Mouse (Mus musculus): ENCODE measurements at regions not wholly inside any gene's neighbourhood (a gene's known extent, or its start where the extent isn't known, plus 50 kb on each side); places are given as distances from the start of the nearest gene placed in this dataset.
"Not testable (repeated sequence)": the region's sequence is repeated elsewhere in the genome, so short reads cannot be mapped to it uniquely, and the experiment has no call there.

GRCm38 (mm10) chr7:83256236-83256784, 328.4 kb upstream of the Tmc3 start:
- no peak for DNase-seq

GRCm38 (mm10) chr7:83258363-83258916, 326.3 kb upstream of the Tmc3 start:
- peak; percentile 15 for DNase-seq

- DNase-seq, result no peak
These were observed 323.2 kb upstream of the Tmc3 start for GRCm38 (mm10) chr7:83261489-83261888.

GRCm38 (mm10) chr7:83289915-83290773, 294.6 kb upstream of the Tmc3 start:
- no peak for DNase-seq

GRCm38 (mm10) chr7:83307112-83307511, 277.6 kb upstream of the Tmc3 start:
- DNase-seq, result no peak

- DNase-seq, result no peak
These were observed 272.6 kb upstream of the Tmc3 start for GRCm38 (mm10) chr7:83312172-83312571.

- peak; percentile 49 for DNase-seq
These were observed 254.8 kb upstream of the Tmc3 start for GRCm38 (mm10) chr7:83329809-83330412.

- no peak for DNase-seq
These were observed 237.5 kb upstream of the Tmc3 start for GRCm38 (mm10) chr7:83347103-83347754.

GRCm38 (mm10) chr7:83369191-83369590, 215.5 kb upstream of the Tmc3 start:
- DNase-seq, result no peak

GRCm38 (mm10) chr7:83369605-83370004, 215.1 kb upstream of the Tmc3 start:
- DNase-seq, result peak; percentile 57

- DNase-seq, result no peak
These were observed 207.9 kb upstream of the Tmc3 start for GRCm38 (mm10) chr7:83376826-83377225.

- peak; percentile 8 for DNase-seq
These were observed 203.1 kb upstream of the Tmc3 start for GRCm38 (mm10) chr7:83381381-83382181.

GRCm38 (mm10) chr7:83382803-83383363, 201.8 kb upstream of the Tmc3 start:
- peak; percentile 74 for DNase-seq

- no peak for DNase-seq
These were observed 193.3 kb upstream of the Tmc3 start for GRCm38 (mm10) chr7:83391388-83391787.

- DNase-seq, result no peak
These were observed 192.5 kb upstream of the Tmc3 start for GRCm38 (mm10) chr7:83392181-83392580.

GRCm38 (mm10) chr7:83392625-83393024, 192.1 kb upstream of the Tmc3 start:
- DNase-seq, result no peak

- DNase-seq, result no peak
These were observed 190.6 kb upstream of the Tmc3 start for GRCm38 (mm10) chr7:83394156-83394555.

- DNase-seq, result no peak
These were observed 185.1 kb upstream of the Tmc3 start for GRCm38 (mm10) chr7:83399668-83400067.

GRCm38 (mm10) chr7:83401001-83401400, 183.7 kb upstream of the Tmc3 start:
- DNase-seq, result no peak

GRCm38 (mm10) chr7:83412745-83413144, 172.0 kb upstream of the Tmc3 start:
- not testable (repeated sequence) for DNase-seq

GRCm38 (mm10) chr7:83429929-83430556, 154.7 kb upstream of the Tmc3 start:
- no peak for DNase-seq

Measured in retina, postnatal 1 day (tissue).